Mouse (Mus musculus): Measurements from ENCODE around the gene Mrps14. TPM values are rescaled to one million over a fixed set of nuclear protein-coding genes. Genes with fewer than 3 reads are reported as not detected.

The Mrps14 gene
- total and polyA plus RNA-seq, 3 experiments, result 133 to 138 TPM; not detected in 1

- no peak overlapping the region for H3K9ac ChIP-seq (ENCODE audit: control insufficient read depth, low read depth, low read length, poor library complexity, severe bottlenecking)
- no peaks in the 10 kb centered on the region for H3K9me3 ChIP-seq (replicated peaks; ENCODE audit: insufficient read depth, low read length)
- DNase-seq (ENCODE audit: low read depth, low spot score), result no peak
- no peaks in the 10 kb centered on the region for H3K79me2 ChIP-seq (ENCODE audit: control insufficient read depth, insufficient read depth, low read length, poor library complexity)
- no peak overlapping the region for H3K27ac ChIP-seq (ENCODE audit: control insufficient read depth, low read depth, low read length)
- no peak for TF ChIP-seq MAX (IDR thresholded peaks at IDR 0.05; ENCODE audit: low read length)
- no peak for TF ChIP-seq MAFK (IDR thresholded peaks at IDR 0.05; ENCODE audit: borderline replicate concordance, low read depth, low read length)
- no peak for TF ChIP-seq ELF1 (IDR thresholded peaks at IDR 0.05; ENCODE audit: low read depth, low read length)
- TF ChIP-seq GATA1 (IDR thresholded peaks at IDR 0.05; ENCODE audit: low read depth, low read length), result no peak
- TF ChIP-seq MXI1 (IDR thresholded peaks at IDR 0.05; ENCODE audit: low read depth, low read length), result no peak
- no peak for TF ChIP-seq POLR2AphosphoS2 (IDR thresholded peaks at IDR 0.05; ENCODE audit: low read length)
- TF ChIP-seq ZNF384 (IDR thresholded peaks at IDR 0.05; ENCODE audit: low read depth, low read length), result no peak
- H3K36me3 ChIP-seq (ENCODE audit: control insufficient read depth in 1 of 2, insufficient read depth in 2 of 2, low read length in 2 of 2), result no peaks in the 10 kb centered on the region
- no peaks in the 10 kb centered on the region for H3K4me1 ChIP-seq (ENCODE audit: control insufficient read depth in 1 of 2, insufficient read depth in 2 of 2, low read length in 2 of 2)
- H3K27me3 ChIP-seq (ENCODE audit: control insufficient read depth in 1 of 2, insufficient read depth in 2 of 2, low read length in 2 of 2), result peaks cover 2 to 3% of the 10 kb centered on the region in 2 experiments; a peak in 3 of 4 replicates
- no peak overlapping the region for H3K4me3 ChIP-seq (ENCODE audit: control insufficient read depth in 1 of 2, insufficient read depth in 1 of 2, low read depth in 2 of 2, low read length in 2 of 2)
These were observed 13.8 kb upstream of the Mrps14 start for GRCm38 (mm10) chr1:160181216-160181615.

DNA sequence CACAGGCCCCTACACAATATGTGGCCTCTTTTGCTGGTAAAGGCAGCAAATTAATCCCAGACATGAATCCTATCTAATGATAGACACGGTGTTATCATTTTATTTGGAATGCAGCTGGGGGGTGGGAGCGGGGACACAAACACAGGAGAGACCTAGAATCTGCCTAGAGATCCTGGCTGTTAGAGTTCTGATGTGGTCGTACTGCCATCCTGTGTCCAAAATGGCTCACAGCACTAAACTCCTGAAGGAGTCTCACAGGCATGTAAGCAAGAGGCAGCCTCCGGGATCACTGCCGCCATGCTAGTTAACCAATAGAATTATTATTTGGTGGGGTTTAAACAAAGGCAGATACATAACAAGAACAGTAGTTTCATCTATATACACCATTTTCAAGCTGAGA, 10.5 kb upstream of the Mrps14 start:
- Histone ChIP-seq H3K4me1 (ENCODE audit: control insufficient read depth in 1 of 2, insufficient read depth in 2 of 2, low read length in 2 of 2) (no peaks in the 10 kb centered on the region), H3K36me3 (ENCODE audit: control insufficient read depth in 1 of 2, insufficient read depth in 2 of 2, low read length in 2 of 2) (no peaks in the 10 kb centered on the region), H3K27ac (ENCODE audit: control insufficient read depth, low read depth, low read length) (no peak overlapping the region), H3K9me3 (replicated peaks; ENCODE audit: insufficient read depth, low read length) (no peaks in the 10 kb centered on the region), H3K27me3 (ENCODE audit: control insufficient read depth in 1 of 2, insufficient read depth in 2 of 2, low read length in 2 of 2) (peaks cover 1 to 2% of the 10 kb centered on the region in 2 experiments; a peak in 3 of 4 replicates), H3K79me2 (ENCODE audit: control insufficient read depth, insufficient read depth, low read length, poor library complexity) (no peaks in the 10 kb centered on the region), H3K4me3 (ENCODE audit: control insufficient read depth in 1 of 2, insufficient read depth in 1 of 2, low read depth in 2 of 2, low read length in 2 of 2) (no peak overlapping the region), H3K9ac (ENCODE audit: control insufficient read depth, low read depth, low read length, poor library complexity, severe bottlenecking) (no peak overlapping the region)
- DNase-seq (ENCODE audit: low read depth, low spot score), result no peak
- no peak for TF ChIP-seq NRF1 (IDR thresholded peaks at IDR 0.05; ENCODE audit: insufficient read depth, low read depth, low read length, poor library complexity, severe bottlenecking)
- TF ChIP-seq RAD21 (IDR thresholded peaks at IDR 0.05; ENCODE audit: low read depth, low read length), result peak; percentile 9
- TF ChIP-seq ELF1 (IDR thresholded peaks at IDR 0.05; ENCODE audit: low read depth, low read length), result no peak
- TF ChIP-seq USF2 (IDR thresholded peaks at IDR 0.05; ENCODE audit: borderline replicate concordance in 1 of 2, insufficient read depth in 1 of 2, low read depth in 1 of 2, low read length in 2 of 2), result no peak

DNA sequence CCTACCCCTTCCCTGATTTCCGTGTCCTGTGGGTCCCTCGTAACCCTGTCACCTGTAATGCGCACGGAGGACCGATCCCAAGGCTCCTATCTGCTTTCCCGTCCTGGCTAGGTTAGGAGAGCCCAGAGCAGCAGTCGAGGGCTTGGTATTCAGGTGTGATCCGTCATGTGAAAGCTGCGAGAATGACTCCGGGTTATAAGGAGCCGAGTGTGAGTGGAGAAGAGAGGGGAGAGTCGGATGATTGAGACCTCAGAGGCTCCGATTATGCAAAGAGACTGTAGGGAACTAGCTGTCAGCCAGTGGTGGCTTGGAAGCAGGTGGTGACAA, 285 bp downstream of the Mrps14 start:
- Histone ChIP-seq H3K79me2 (ENCODE audit: control insufficient read depth, insufficient read depth, low read length, poor library complexity) (peaks cover 20% of the 10 kb centered on the region), H3K4me3 (ENCODE audit: control insufficient read depth in 1 of 2, insufficient read depth in 1 of 2, low read depth in 2 of 2, low read length in 2 of 2) (peak overlapping the region; percentile 68 to 95), H3K27me3 (ENCODE audit: control insufficient read depth in 1 of 2, insufficient read depth in 2 of 2, low read length in 2 of 2) (no peaks in the 10 kb centered on the region), H3K36me3 (ENCODE audit: control insufficient read depth in 1 of 2, insufficient read depth in 2 of 2, low read length in 2 of 2) (peaks cover 12 to 16% of the 10 kb centered on the region in 2 experiments), H3K9me3 (replicated peaks; ENCODE audit: insufficient read depth, low read length) (no peaks in the 10 kb centered on the region), H3K4me1 (ENCODE audit: control insufficient read depth in 1 of 2, insufficient read depth in 2 of 2, low read length in 2 of 2) (peaks cover 3 to 5% of the 10 kb centered on the region in 2 experiments; a peak in 1 of 4 replicates), H3K27ac (ENCODE audit: control insufficient read depth, low read depth, low read length) (peak overlapping the region; percentile 85), H3K9ac (ENCODE audit: control insufficient read depth, low read depth, low read length, poor library complexity, severe bottlenecking) (peak overlapping the region; percentile 90)
- TF ChIP-seq ETS1 (IDR thresholded peaks at IDR 0.05; ENCODE audit: low read depth, low read length), result no peak
- TF ChIP-seq USF1 (IDR thresholded peaks at IDR 0.05; ENCODE audit: low read depth, low read length), result no peak
- TF ChIP-seq ZMIZ1 (IDR thresholded peaks at IDR 0.05; ENCODE audit: low read depth, low read length), result 0 out of 2 replicates have a peak, but pooled peaks have one; percentile 32
- TF ChIP-seq MXI1 (IDR thresholded peaks at IDR 0.05; ENCODE audit: low read depth, low read length), result peak; percentile 60; the same call in 1 of the 2 replicates
- no peak for DNase-seq (ENCODE audit: low read depth, low spot score)
